Mouse (Mus musculus) intestine, embryonic 15.5 days (tissue): ENCODE measurements around the gene Dolpp1. TPM values are rescaled to one million over a fixed set of nuclear protein-coding genes. Genes with fewer than 3 reads are reported as not detected.

Experiments used
- polyA plus RNA-seq: library from polyadenylated mRNA; unstranded; fragments of >200 nt; fragmentation: Nextera tagmentation; extraction: Ambion mirVana; gene quantifications from 2 replicates; pipeline ENCODE4 v1.2.1, GENCODE M21; 2015

Dolpp1 gene
- polyA plus RNA-seq, 1 experiment from 2014 or later: 44.5 TPM

Other genes starting within 250 kb of the Dolpp1 start
- 40.9 and 41.9 TPM in 2 replicates for gene Endog, start 220.8 kb upstream of the Dolpp1 start, polyA plus RNA-seq
- gene Spout1, start 213.8 kb upstream of the Dolpp1 start, polyA plus RNA-seq: 59.9 and 62.9 TPM in 2 replicates
- 18.4 and 19.6 TPM in 2 replicates for gene Kyat1, start 186.4 kb upstream of the Dolpp1 start, polyA plus RNA-seq
- 37.0 and 37.7 TPM in 2 replicates for gene Lrrc8a, start 154.5 kb upstream of the Dolpp1 start, polyA plus RNA-seq
- 0.21 and 0.29 TPM in 2 replicates for gene Gm28035, start 151.7 kb upstream of the Dolpp1 start, polyA plus RNA-seq
- gene Phyhd1, start 126.1 kb upstream of the Dolpp1 start, polyA plus RNA-seq: 9.8 and 11.5 TPM in 2 replicates
- gene Gm28038, start 111.2 kb upstream of the Dolpp1 start, polyA plus RNA-seq: not detected in 2 replicates
- gene Dolk, start 105.9 kb upstream of the Dolpp1 start, polyA plus RNA-seq: 28.8 and 34.4 TPM in 2 replicates
- gene Nup188, start 105.9 kb upstream of the Dolpp1 start, polyA plus RNA-seq: 29.1 and 29.4 TPM in 2 replicates
- gene Sh3glb2, start 32.9 kb upstream of the Dolpp1 start, polyA plus RNA-seq: 68.4 and 69.4 TPM in 2 replicates
- gene Miga2, start 28.0 kb upstream of the Dolpp1 start, polyA plus RNA-seq: 20.9 and 24.1 TPM in 2 replicates
- gene Crat, start 23.6 kb downstream of the Dolpp1 start, polyA plus RNA-seq: 19.6 and 19.8 TPM in 2 replicates
- 117 and 120 TPM in 2 replicates for gene Ptpa, start 23.8 kb downstream of the Dolpp1 start, polyA plus RNA-seq
- gene Ier5l, start 82.0 kb downstream of the Dolpp1 start, polyA plus RNA-seq: 1.3 and 1.6 TPM in 2 replicates
- gene Cstad, start 202.8 kb downstream of the Dolpp1 start, polyA plus RNA-seq: 0.63 and 0.72 TPM in 2 replicates